In genomic region chr9:55311560-55311959, GRCm38 (mm10) we compare ENCODE assay signal across 8 mouse cellular contexts. TPM values are rescaled to one million over a fixed set of nuclear protein-coding genes. Genes with fewer than 3 reads are reported as not detected.
DNase-seq lines count a peak whose midpoint lies in the region; ATAC-seq and TF ChIP-seq lines count a peak whose summit lies in the region.

No protein-coding gene starts in this region.

- no peaks in the 10 kb centered on the region for H3K9me3 ChIP-seq in limb, embryonic 11.5 days (ENCODE audit: control insufficient read depth, low read length)
- H3K9me3 ChIP-seq in midbrain, embryonic 13.5 days: no peaks in the 10 kb centered on the region

- TF ChIP-seq POLR2A in kidney, adult 2 months (IDR thresholded peaks at IDR 0.05; ENCODE audit: low read depth, low read length): no peak

- no peak overlapping the region for H3K4me3 ChIP-seq in kidney, adult 2 months (ENCODE audit: insufficient read depth, low read depth, low read length)
- H3K4me3 ChIP-seq in limb, embryonic 11.5 days (ENCODE audit: low read depth, low read length): no peak overlapping the region
- no peak overlapping the region for H3K4me3 ChIP-seq in midbrain, embryonic 13.5 days (replicated peaks)

- no peak overlapping the region for H3K27ac ChIP-seq in kidney, adult 2 months (ENCODE audit: insufficient read depth, low read depth, low read length)
- H3K27ac ChIP-seq in limb, embryonic 11.5 days (replicated peaks; ENCODE audit: low read depth, low read length): no peak overlapping the region
- H3K27ac ChIP-seq in midbrain, embryonic 13.5 days: no peak overlapping the region

- H3K9ac ChIP-seq in limb, embryonic 11.5 days (ENCODE audit: low read length): no peak overlapping the region
- no peak overlapping the region for H3K9ac ChIP-seq in midbrain, embryonic 13.5 days (replicated peaks)

- peak; percentile 34 to 40 for DNase-seq in urinary bladder, adult 18-20 months (ENCODE audit: low spot score in 2 of 2)
- no peak for DNase-seq in urinary bladder, adult 2 months (ENCODE audit: low spot score)
- peak; percentile 93 for DNase-seq in embryo, embryonic 10.5 days (ENCODE audit: low spot score)
- DNase-seq in gastrocnemius, postnatal 4 days (ENCODE audit: low spot score in 2 of 2): peak; percentile 25 to 60
- DNase-seq in kidney, adult 2 months: peak; percentile 83
- peak; percentile 83 for DNase-seq in limb, embryonic 11.5 days (ENCODE audit: low spot score)
- DNase-seq in spleen, postnatal 10 days (ENCODE audit: low spot score in 2 of 2): peak; percentile 45 to 66

- H3K4me1 ChIP-seq in kidney, adult 2 months (ENCODE audit: control insufficient read depth, insufficient read depth, low read length): no peaks in the 10 kb centered on the region
- no peaks in the 10 kb centered on the region for H3K4me1 ChIP-seq in limb, embryonic 11.5 days (ENCODE audit: control insufficient read depth, insufficient read depth, low read length)
- H3K4me1 ChIP-seq in midbrain, embryonic 13.5 days (replicated peaks): no peaks in the 10 kb centered on the region

- no peak for ATAC-seq in limb, embryonic 11.5 days (ENCODE audit: insufficient number of reproducible peaks, low FRiP score, low TSS enrichment, low read depth)
- ATAC-seq in midbrain, embryonic 13.5 days: peak; percentile 78

- 10% methylated on average over 5 of the region's 5 CpGs for WGBS in kidney, adult 2 months
- WGBS in limb, embryonic 11.5 days: 10% methylated on average over 5 of the region's 5 CpGs
- WGBS in midbrain, embryonic 13.5 days: 7% methylated on average over 5 of the region's 5 CpGs

- H3K27me3 ChIP-seq in kidney, adult 2 months (replicated peaks; ENCODE audit: control insufficient read depth, insufficient read depth, low read length): no peaks in the 10 kb centered on the region
- H3K27me3 ChIP-seq in limb, embryonic 11.5 days (ENCODE audit: control insufficient read depth, insufficient read depth, low read length): no peaks in the 10 kb centered on the region
- H3K27me3 ChIP-seq in midbrain, embryonic 13.5 days: no peaks in the 10 kb centered on the region

- TF ChIP-seq CTCF in kidney, adult 2 months (conservative IDR thresholded peaks at IDR 0.05; ENCODE audit: insufficient read depth, insufficient read length, low read depth, low read length): peak; percentile 87

- H3K4me2 ChIP-seq in limb, embryonic 11.5 days (ENCODE audit: low read depth, severe bottlenecking): no peak overlapping the region
- H3K4me2 ChIP-seq in midbrain, embryonic 13.5 days (replicated peaks): no peak overlapping the region

- no peaks in the 10 kb centered on the region for H3K36me3 ChIP-seq in kidney, adult 2 months (ENCODE audit: control insufficient read depth, insufficient read depth, low read length)
- no peaks in the 10 kb centered on the region for H3K36me3 ChIP-seq in limb, embryonic 11.5 days (ENCODE audit: control insufficient read depth, insufficient read depth, low read length)
- no peaks in the 10 kb centered on the region for H3K36me3 ChIP-seq in midbrain, embryonic 13.5 days

RNA-seq across cellular contexts. Expression of gene Nrg4, which starts 15.1 kb away (rescaled TPM):
- 1.9 and 2.8 TPM in 2 replicates for polyA plus RNA-seq in urinary bladder, adult 2 months (2012; rRNA removed)
- total RNA-seq in gastrocnemius, postnatal 4 days (2021): 1 to 10 TPM; 1.5 to 1.6 TPM
- 8.3 and 11.4 TPM in 2 replicates for polyA plus RNA-seq in kidney, adult 2 months (2012; rRNA removed)
- polyA plus RNA-seq in limb, embryonic 11.5 days (2014; fragmentation: Nextera tagmentation; extraction: Ambion mirVana): 1.5 TPM in 2 replicates
- 1.5 and 1.9 TPM in 2 replicates for polyA plus RNA-seq in midbrain, embryonic 13.5 days (2015; fragmentation: Nextera tagmentation; extraction: Ambion mirVana)

RNA-seq across cellular contexts. Expression of gene Tmem266, which starts 15.2 kb away (rescaled TPM):
- polyA plus RNA-seq in urinary bladder, adult 2 months (2012; rRNA removed): 0.40 and 0.44 TPM in 2 replicates
- under 1 TPM; 0.44 to 0.74 TPM for total RNA-seq in gastrocnemius, postnatal 4 days (2021)
- polyA plus RNA-seq in kidney, adult 2 months (2012; rRNA removed): 0.23 and 0.31 TPM in 2 replicates
- polyA plus RNA-seq in limb, embryonic 11.5 days (2014; fragmentation: Nextera tagmentation; extraction: Ambion mirVana): 0.17 and 0.23 TPM in 2 replicates
- polyA plus RNA-seq in midbrain, embryonic 13.5 days (2015; fragmentation: Nextera tagmentation; extraction: Ambion mirVana): 2.8 and 3.2 TPM in 2 replicates
